Mouse (Mus musculus) heart, adult 18-20 months (tissue): ENCODE measurements around the gene Rin1. TPM values are rescaled to one million over a fixed set of nuclear protein-coding genes. Genes with fewer than 3 reads are reported as not detected.

Experiments used
- DNase-seq, 2 experiments: peaks; one replicate each; pipeline ENCODE4 v3.0.0; 2021 to 2022; ENCODE audit warnings: mixed read lengths in 1 of 2
- total RNA-seq, 2 experiments: library from RNA; stranded (reverse); gene quantifications; 2 replicates each; pipeline ENCODE4 v1.2.3; 2021

The Rin1 gene
- total RNA-seq, 2 experiments from 2014 or later, result 1.9 to 2.4 TPM

GRCm38 (mm10) chr19:5040862-5041523 lies 9.3 kb upstream of the Rin1 start, which contains the start of gene Brms1:
Gene Brms1 (plus strand): TSS chr19:5041354.
- peak; percentile 94 to 95 for DNase-seq

- DNase-seq, result no peak
These were observed 8.7 kb upstream of the Rin1 start for GRCm38 (mm10) chr19:5041588-5041987.

DNA sequence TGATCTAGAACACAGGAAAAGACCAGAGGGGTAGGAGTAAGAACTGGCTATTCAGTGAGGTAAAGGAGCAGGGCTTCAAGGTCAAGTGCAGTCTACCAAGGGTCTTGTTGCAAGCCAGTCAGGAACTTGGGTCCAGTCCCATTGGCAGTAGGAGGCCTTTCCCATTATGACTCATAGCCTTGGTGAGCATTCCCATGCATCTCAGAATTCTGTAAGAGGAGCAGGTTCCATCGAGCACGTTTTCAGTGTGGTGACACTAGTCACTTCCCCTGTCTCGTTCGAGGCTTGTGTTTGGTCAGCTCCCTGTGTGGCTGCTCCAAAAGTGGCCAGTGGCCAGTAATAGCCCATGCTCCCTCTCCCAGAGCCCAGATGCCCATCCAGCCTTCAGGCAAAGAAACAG lies 4.8 kb upstream of the Rin1 start:
- no peak for DNase-seq

DNA sequence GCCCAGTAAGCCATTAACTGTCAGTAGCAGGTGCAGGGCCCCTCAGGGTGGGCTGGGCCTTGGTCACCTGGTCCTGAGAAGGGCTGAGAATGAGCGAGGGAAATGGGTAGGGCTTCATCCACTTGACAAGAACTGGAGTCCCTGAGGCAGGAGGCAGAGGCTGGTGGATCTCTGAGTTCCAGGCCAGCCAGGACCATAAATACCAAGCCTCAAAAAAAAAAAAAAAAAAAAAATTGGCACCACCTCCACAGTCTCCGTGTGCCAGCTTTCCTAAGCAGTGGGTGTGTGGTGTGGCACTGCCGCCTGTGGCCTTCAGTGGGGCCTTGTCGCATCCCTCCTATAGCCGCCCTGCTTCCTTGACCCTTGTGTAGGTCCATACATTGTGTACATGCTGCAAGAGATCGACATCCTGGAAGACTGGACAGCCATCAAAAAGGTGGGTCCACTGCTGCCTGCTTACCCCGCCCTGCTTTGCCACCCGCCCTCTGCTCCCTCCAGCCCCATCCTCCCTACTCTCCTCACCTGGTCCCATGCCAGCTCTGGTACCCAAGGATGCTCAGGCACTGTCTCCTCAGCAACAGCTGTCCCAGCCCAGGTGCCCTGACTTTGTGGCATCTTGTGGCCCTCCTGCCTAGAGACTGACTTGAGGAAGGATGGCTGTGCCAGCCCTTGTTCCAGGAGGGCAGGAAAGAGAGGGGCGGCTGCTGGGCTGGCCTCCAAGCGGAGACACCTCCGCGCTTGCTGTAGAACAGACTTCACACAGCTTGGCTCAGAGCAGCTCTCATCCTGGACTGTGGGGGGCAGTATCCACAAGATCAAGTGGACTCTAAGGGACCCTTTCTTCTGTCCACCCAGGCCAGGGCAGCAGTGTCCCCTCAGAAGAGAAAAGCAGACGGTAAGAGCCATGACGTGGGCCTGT lies 1.9 kb upstream of the Rin1 start:
- DNase-seq, result no peak

GRCm38 (mm10) chr19:5049325-5049724 lies 956 bp upstream of the Rin1 start:
- no peak for DNase-seq

DNA sequence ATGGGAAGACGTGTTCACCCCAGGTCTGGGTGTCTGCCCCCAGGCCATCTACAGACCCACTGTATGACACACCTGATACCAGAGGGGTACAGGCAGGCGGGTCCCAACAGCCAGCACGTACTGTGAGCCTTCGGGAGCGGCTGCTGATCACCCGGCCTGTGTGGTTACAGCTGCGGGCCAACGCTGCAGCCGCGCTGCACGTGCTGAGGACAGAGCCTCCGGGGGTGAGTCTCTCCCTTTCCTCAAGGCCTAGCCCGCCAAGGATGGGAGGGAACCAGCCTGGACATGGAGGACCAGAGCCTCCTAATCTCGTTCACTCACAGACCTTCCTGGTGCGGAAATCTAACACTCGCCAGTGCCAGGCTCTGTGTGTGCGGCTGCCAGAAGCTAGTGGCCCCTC lies 750 bp downstream of the Rin1 start:
- no peak for DNase-seq

DNA sequence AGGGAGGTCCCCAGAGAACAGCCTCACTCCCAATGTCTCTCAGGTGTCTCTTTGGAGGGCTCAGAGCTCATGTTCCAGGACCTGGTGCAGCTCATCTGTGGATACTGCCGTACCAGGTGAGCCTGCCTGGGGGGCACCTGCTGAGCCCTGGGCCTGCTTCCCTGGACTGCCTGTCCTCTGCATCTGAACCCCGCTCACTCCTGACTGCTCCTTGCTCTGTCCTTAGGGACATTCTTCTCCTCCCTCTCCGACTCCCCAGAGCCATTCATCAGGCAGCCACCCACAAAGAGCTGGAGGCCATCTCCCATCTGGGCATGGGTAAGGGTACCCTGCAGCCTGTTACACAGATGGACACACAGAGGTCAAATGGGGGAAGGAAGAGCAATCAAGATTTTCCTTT lies 1.2 kb downstream of the Rin1 start:
- DNase-seq, result no peak

DNA sequence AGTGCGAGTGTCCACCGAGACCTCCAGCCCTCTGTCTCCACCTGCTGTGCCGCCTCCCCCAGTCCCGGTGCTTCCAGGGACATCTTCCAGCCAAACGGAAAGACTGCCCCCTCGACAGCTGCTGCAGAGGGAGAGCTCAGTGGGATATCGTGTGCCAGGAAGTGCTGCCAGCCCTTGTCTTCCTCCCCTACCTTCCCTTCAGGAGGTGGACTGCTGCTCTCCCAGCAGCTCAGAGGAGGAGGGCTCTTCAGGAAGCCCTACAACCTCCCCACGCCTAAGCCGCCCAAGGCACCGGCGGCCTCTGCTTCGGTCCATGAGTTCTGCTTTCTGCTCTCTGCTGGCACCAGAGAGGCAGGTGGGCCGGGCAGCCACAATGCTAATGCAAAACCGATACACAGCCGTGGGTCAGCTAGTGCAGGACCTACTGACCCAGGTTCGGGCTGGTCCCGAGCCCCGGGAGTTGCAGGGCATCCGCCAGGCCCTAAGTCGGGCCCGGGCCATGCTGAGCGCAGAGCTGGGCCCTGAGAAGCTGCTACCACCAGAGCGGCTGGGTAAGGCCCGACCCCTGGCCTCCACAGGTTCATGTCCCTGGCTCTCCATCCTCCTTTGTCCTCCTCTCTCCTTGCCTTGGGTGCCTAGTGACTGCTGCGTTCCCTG lies 2.0 kb downstream of the Rin1 start:
- no peak for DNase-seq

DNA sequence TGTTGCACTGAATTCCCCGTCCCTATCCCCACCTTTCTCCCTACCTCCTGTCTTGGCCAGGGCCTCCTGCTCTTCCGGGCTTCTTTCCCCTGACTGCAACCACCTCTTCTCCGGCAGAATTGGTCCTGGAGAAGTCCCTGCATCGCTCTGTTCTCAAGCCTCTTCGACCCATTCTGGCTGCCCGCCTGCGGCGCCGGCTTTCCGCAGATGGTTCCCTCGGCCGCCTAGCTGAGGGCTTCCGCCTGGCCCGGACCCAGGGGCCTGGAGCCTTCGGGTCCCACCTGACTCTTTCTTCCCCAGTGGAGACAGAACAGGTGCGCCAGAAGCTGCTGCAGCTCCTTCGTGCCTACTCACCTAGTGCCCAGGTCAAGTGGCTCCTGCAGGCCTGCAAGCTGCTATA lies 2.6 kb downstream of the Rin1 start:
- DNase-seq, result no peak

- no peak for DNase-seq
These were observed 3.6 kb downstream of the Rin1 start for GRCm38 (mm10) chr19:5053909-5054308.

GRCm38 (mm10) chr19:5056251-5056650 lies 6.0 kb downstream of the Rin1 start:
- peak in 1 of 2 experiments; percentile 62 for DNase-seq

- no peak for DNase-seq
These were observed 7.8 kb downstream of the Rin1 start for GRCm38 (mm10) chr19:5057876-5058775.

GRCm38 (mm10) chr19:5058801-5059771 lies 8.8 kb downstream of the Rin1 start:
- peak in 1 of 2 experiments; percentile 37 for DNase-seq

- DNase-seq, result peak; percentile 61 to 64
These were observed 10.4 kb downstream of the Rin1 start for GRCm38 (mm10) chr19:5060365-5061330.

GRCm38 (mm10) chr19:5062041-5062440 lies 11.8 kb downstream of the Rin1 start:
- no peak for DNase-seq

GRCm38 (mm10) chr19:5062446-5062845 lies 12.2 kb downstream of the Rin1 start:
- peak; percentile 63 to 69 for DNase-seq

DNA sequence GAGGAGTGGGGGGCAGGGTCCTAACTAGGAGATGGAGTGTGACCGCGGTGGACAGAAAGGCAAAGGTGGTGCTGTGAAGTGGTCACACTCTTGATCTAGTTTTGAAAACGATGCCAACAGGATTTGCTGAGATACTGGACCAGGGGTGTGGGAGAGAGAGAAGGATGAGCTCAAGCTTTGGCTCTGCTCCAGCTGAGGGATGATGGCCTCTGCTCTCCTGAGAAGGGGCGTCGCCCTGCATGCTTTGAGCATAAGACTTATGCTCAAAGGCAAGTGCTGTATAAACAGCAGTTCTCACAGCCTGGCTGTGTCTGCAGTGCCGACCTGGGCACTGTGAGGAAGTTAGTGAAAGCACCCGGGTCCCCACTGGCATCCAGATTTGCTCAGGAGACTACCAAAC lies 14.8 kb downstream of the Rin1 start:
- peak in 1 of 2 experiments; percentile 51 for DNase-seq

- no peak for DNase-seq
These were observed 16.9 kb downstream of the Rin1 start for GRCm38 (mm10) chr19:5067040-5067799.
